Mouse (Mus musculus): ENCODE measurements around the gene Ip6k3. TPM values are rescaled to one million over a fixed set of nuclear protein-coding genes. Genes with fewer than 3 reads are reported as not detected.

Ip6k3 gene
- polyA plus RNA-seq, 1 experiment = 1.1 TPM

- no peak for DNase-seq (ENCODE audit: extremely low spot score in 1 of 2, low spot score in 1 of 2)
Observed at GRCm38 (mm10) chr17:27183667-27184292, 16.2 kb upstream of the Ip6k3 start.

- DNase-seq (ENCODE audit: extremely low spot score in 1 of 2, low spot score in 1 of 2) = no peak
Observed at GRCm38 (mm10) chr17:27182401-27182800, 14.8 kb upstream of the Ip6k3 start.

GRCm38 (mm10) chr17:27181666-27182065 is 14.1 kb upstream of the Ip6k3 start:
- DNase-seq (ENCODE audit: extremely low spot score in 1 of 2, low spot score in 1 of 2) = no peak

- no peak for DNase-seq (ENCODE audit: extremely low spot score in 1 of 2, low spot score in 1 of 2)
Observed at GRCm38 (mm10) chr17:27179681-27180280, 12.2 kb upstream of the Ip6k3 start.

- no peak for DNase-seq (ENCODE audit: extremely low spot score in 1 of 2, low spot score in 1 of 2)
Observed at GRCm38 (mm10) chr17:27178427-27179177, 11.0 kb upstream of the Ip6k3 start.

GRCm38 (mm10) chr17:27178019-27178418 is 10.4 kb upstream of the Ip6k3 start:
- no peak for DNase-seq (ENCODE audit: extremely low spot score in 1 of 2, low spot score in 1 of 2)

GRCm38 (mm10) chr17:27176754-27177153 is 9.2 kb upstream of the Ip6k3 start:
- DNase-seq (ENCODE audit: extremely low spot score in 1 of 2, low spot score in 1 of 2) = no peak

- no peak for DNase-seq (ENCODE audit: extremely low spot score in 1 of 2, low spot score in 1 of 2)
Observed at GRCm38 (mm10) chr17:27176287-27176686, 8.7 kb upstream of the Ip6k3 start.

GRCm38 (mm10) chr17:27175196-27175874 is 7.7 kb upstream of the Ip6k3 start:
- DNase-seq (ENCODE audit: extremely low spot score in 1 of 2, low spot score in 1 of 2) = no peak

- no peak for DNase-seq (ENCODE audit: extremely low spot score in 1 of 2, low spot score in 1 of 2)
Observed at GRCm38 (mm10) chr17:27173715-27174114, 6.1 kb upstream of the Ip6k3 start.

- no peak for DNase-seq (ENCODE audit: extremely low spot score in 1 of 2, low spot score in 1 of 2)
Observed at GRCm38 (mm10) chr17:27172459-27172858, 4.9 kb upstream of the Ip6k3 start.

- no peak for DNase-seq (ENCODE audit: extremely low spot score in 1 of 2, low spot score in 1 of 2)
Observed at GRCm38 (mm10) chr17:27171121-27171520, 3.5 kb upstream of the Ip6k3 start.

GRCm38 (mm10) chr17:27169952-27170695 is 2.5 kb upstream of the Ip6k3 start:
- DNase-seq (ENCODE audit: extremely low spot score in 1 of 2, low spot score in 1 of 2) = no peak

- no peak for DNase-seq (ENCODE audit: extremely low spot score in 1 of 2, low spot score in 1 of 2)
Observed at GRCm38 (mm10) chr17:27168569-27168968, 974 bp upstream of the Ip6k3 start.

- DNase-seq (ENCODE audit: extremely low spot score in 1 of 2, low spot score in 1 of 2) = no peak
Observed at GRCm38 (mm10) chr17:27166901-27167300, 694 bp downstream of the Ip6k3 start.

GRCm38 (mm10) chr17:27165054-27165773 is 2.4 kb downstream of the Ip6k3 start:
- peak in 1 of 2 experiments; percentile 75 for DNase-seq (ENCODE audit: extremely low spot score in 1 of 2, low spot score in 1 of 2)

GRCm38 (mm10) chr17:27160905-27161304 is 6.7 kb downstream of the Ip6k3 start:
- DNase-seq (ENCODE audit: extremely low spot score in 1 of 2, low spot score in 1 of 2) = no peak

GRCm38 (mm10) chr17:27159169-27159568 is 8.4 kb downstream of the Ip6k3 start:
- no peak for DNase-seq (ENCODE audit: extremely low spot score in 1 of 2, low spot score in 1 of 2)

- DNase-seq (ENCODE audit: extremely low spot score in 1 of 2, low spot score in 1 of 2) = no peak
Observed at GRCm38 (mm10) chr17:27158439-27158838, 9.2 kb downstream of the Ip6k3 start.

GRCm38 (mm10) chr17:27155752-27156151 is 11.8 kb downstream of the Ip6k3 start:
- DNase-seq (ENCODE audit: extremely low spot score in 1 of 2, low spot score in 1 of 2) = no peak

Data from frontal cortex, adult 2 months (tissue).